Mouse (Mus musculus): ENCODE measurements around the gene Rspo1. TPM values are rescaled to one million over a fixed set of nuclear protein-coding genes. Genes with fewer than 3 reads are reported as not detected.

The Rspo1 gene
- polyA plus RNA-seq, 1 experiment from 2014 or later = 9.5 TPM

DNA sequence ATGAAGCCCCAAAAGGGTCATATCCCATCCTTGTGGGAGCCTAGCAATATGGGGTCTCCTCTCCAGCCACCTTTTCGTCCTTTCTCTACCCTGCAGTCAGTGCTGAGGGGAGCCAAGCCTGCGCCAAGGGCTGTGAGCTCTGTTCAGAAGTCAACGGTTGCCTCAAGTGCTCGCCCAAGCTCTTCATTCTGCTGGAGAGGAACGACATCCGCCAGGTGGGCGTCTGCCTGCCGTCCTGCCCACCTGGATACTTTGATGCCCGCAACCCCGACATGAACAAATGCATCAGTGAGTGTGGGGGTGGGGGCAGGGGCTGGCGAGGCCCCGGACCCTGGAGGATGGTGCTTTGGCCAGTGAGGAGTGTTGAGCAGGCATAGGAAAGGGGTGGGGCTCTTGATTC is 18.7 kb downstream of the Rspo1 start:
- no peak overlapping the region for H3K9ac ChIP-seq
- H3K27me3 ChIP-seq = peaks cover 11% of the 10 kb centered on the region; the same call in 1 of the 2 replicates
- no peak overlapping the region for H3K4me2 ChIP-seq
- H3K4me1 ChIP-seq = no peaks in the 10 kb centered on the region
- 39% methylated on average over 12 of the region's 12 CpGs for WGBS
- no peaks in the 10 kb centered on the region for H3K36me3 ChIP-seq
- H3K27ac ChIP-seq = no peak overlapping the region
- no peak overlapping the region for H3K4me3 ChIP-seq
- H3K9me3 ChIP-seq = no peaks in the 10 kb centered on the region
- ATAC-seq (ENCODE audit: borderline replicate concordance, extremely low read depth, low FRiP score, low TSS enrichment) = no peak

GRCm38 (mm10) chr4:125007460-125007859 is 21.2 kb downstream of the Rspo1 start:
- no peak for ATAC-seq (ENCODE audit: borderline replicate concordance, extremely low read depth, low FRiP score, low TSS enrichment)
- no peak overlapping the region for H3K4me3 ChIP-seq
- no peak overlapping the region for H3K4me2 ChIP-seq
- H3K4me1 ChIP-seq = no peaks in the 10 kb centered on the region
- H3K9ac ChIP-seq = no peak overlapping the region
- 61% methylated on average over 15 of the region's 15 CpGs for WGBS
- H3K9me3 ChIP-seq = no peaks in the 10 kb centered on the region
- H3K36me3 ChIP-seq = no peaks in the 10 kb centered on the region
- no peak overlapping the region for H3K27ac ChIP-seq
- peaks cover 11% of the 10 kb centered on the region; the same call in 1 of the 2 replicates for H3K27me3 ChIP-seq

DNA sequence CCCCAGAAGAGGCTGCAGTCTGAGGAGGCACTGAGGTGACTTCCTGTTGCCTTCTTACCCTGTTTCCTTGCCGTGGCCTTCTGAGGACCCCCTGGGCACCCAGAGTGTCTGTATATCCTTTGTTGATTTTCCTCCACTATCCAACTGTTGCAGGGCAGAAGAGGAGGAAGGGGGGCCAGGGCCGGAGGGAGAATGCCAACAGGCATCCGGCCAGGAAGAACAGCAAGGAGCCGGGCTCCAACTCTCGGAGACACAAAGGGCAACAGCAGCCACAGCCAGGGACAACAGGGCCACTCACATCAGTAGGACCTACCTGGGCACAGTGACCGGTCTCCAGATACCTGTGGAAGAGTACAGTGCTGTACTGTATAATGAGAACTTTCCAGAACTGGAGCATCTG is 22.0 kb downstream of the Rspo1 start:
- H3K4me2 ChIP-seq = no peak overlapping the region
- no peaks in the 10 kb centered on the region for H3K4me1 ChIP-seq
- peaks cover 11% of the 10 kb centered on the region; the same call in 1 of the 2 replicates for H3K27me3 ChIP-seq
- no peak overlapping the region for H3K27ac ChIP-seq
- no peak overlapping the region for H3K4me3 ChIP-seq
- no peaks in the 10 kb centered on the region for H3K9me3 ChIP-seq
- no peak for ATAC-seq (ENCODE audit: borderline replicate concordance, extremely low read depth, low FRiP score, low TSS enrichment)
- H3K36me3 ChIP-seq = no peaks in the 10 kb centered on the region
- 52% methylated on average over 6 of the region's 6 CpGs for WGBS
- H3K9ac ChIP-seq = no peak overlapping the region

- Histone ChIP-seq H3K27me3 (peaks cover 11% of the 10 kb centered on the region; the same call in 1 of the 2 replicates), H3K4me3 (no peak overlapping the region), H3K4me2 (no peak overlapping the region), H3K9ac (no peak overlapping the region), H3K9me3 (no peaks in the 10 kb centered on the region), H3K4me1 (no peaks in the 10 kb centered on the region), H3K27ac (no peak overlapping the region), H3K36me3 (no peaks in the 10 kb centered on the region)
- WGBS = 56% methylated on average over 8 of the region's 8 CpGs
- ATAC-seq (ENCODE audit: borderline replicate concordance, extremely low read depth, low FRiP score, low TSS enrichment) = no peak
Measured at GRCm38 (mm10) chr4:125008712-125009111, 22.5 kb downstream of the Rspo1 start.

DNA sequence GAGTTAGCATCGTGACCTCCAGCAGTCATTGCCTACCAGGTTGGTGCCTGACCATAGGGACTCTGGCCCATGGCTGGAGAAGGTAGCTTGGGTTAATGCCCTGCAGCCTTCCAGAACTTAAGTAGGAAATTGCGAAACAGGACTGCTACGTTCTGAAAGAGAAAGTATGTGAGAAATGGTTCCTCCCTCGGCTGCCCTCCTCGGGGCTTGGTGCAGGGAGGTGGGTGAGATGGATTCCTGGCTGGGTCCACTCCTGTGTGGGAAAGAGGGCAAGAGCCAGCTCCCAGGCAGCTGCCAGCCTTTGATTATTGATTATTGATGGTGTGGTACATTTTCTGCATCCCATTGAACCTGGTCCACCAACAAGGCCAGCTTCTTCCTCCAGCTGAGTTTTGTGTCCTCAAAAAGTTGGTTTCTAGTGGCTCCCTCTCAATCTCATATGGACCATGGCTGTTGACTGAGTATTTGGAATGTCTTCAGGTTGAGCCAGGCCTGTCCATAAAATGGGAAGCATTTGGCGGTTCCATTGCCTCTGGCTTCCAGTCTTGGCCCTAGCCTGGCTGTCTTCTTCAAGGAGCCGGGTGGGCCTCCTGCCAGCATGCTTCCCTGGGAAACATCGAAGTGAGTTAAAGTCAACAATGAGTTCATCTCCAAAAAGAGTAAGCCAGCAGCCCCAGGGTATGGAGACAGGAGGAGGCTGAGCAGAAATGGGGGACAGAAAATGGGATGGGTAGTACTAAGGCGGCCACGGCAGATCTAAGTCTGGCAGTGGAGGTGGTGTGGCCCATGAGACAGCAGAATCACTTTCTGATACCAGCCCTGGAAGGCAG is 29.8 kb downstream of the Rspo1 start, which contains the start of gene Gnl2:
Gene Gnl2, plus strand, starts transcription at position 780 of the 830 bp plus-strand sequence.
- Histone ChIP-seq H3K4me1 (no peaks in the 10 kb centered on the region), H3K27me3 (no peaks in the 10 kb centered on the region; the same call in 1 of the 2 replicates), H3K27ac (no peak within 1 kb of the TSS), H3K4me3 (no peak within 1 kb of the TSS), H3K9me3 (no peaks in the 10 kb centered on the region), H3K4me2 (no peak within 1 kb of the TSS), H3K36me3 (no peaks in the 10 kb centered on the region), H3K9ac (no peak within 1 kb of the TSS)
- WGBS = 60% methylated on average over 10 of the region's 10 CpGs
- ATAC-seq (ENCODE audit: borderline replicate concordance, extremely low read depth, low FRiP score, low TSS enrichment) = no peak

GRCm38 (mm10) chr4:125017431-125017830 is 31.2 kb downstream of the Rspo1 start:
- WGBS = 37% methylated on average over 11 of the region's 11 CpGs
- Histone ChIP-seq H3K4me2 (no peak overlapping the region), H3K27ac (no peak overlapping the region), H3K4me1 (no peaks in the 10 kb centered on the region), H3K4me3 (no peak overlapping the region), H3K9me3 (no peaks in the 10 kb centered on the region), H3K36me3 (no peaks in the 10 kb centered on the region), H3K27me3 (no peaks in the 10 kb centered on the region; the same call in 1 of the 2 replicates), H3K9ac (no peak overlapping the region)
- no peak for ATAC-seq (ENCODE audit: borderline replicate concordance, extremely low read depth, low FRiP score, low TSS enrichment)

DNA sequence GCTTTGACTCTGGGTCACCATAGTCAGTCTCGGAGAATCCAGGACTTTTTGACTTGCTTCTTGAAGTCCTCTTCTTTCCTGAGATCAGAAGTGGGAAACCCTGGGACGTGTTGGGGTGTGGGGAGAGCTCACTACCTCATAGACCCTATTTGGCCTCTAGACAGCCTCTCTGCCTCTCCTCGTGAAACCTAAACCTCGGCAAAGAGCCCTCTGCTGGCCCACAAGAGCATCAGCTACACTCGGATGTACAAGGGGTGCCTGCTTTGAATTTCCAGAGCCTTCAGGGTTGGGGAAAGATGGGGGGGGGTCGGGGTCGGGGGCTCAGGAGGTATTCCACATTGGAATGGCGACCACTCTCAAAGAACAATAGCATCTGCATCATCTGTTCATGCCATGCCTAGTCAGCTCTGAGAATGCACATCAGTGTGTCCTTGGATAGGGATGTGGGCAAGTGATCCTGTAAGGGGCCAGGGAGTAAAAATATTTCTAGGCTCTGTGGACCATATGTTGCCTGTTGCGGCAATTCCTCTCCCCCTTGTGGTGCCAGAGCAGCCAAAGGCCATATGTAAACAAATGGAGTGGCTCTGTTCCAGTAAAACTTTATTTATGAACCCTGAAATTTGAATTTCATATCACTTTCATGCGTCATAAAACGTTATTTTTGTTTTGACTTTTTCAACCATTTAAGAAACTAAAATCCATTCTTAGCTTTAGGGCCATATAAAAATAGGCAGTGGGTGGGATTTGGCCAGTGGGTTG is 34.7 kb downstream of the Rspo1 start:
- H3K9ac ChIP-seq = no peak overlapping the region
- no peak overlapping the region for H3K4me3 ChIP-seq
- H3K27me3 ChIP-seq = peaks cover 5% of the 10 kb centered on the region; the same call in 1 of the 2 replicates
- H3K9me3 ChIP-seq = no peaks in the 10 kb centered on the region
- no peak overlapping the region for H3K27ac ChIP-seq
- no peak overlapping the region for H3K4me2 ChIP-seq
- no peaks in the 10 kb centered on the region for H3K4me1 ChIP-seq
- no peaks in the 10 kb centered on the region for H3K36me3 ChIP-seq
- ATAC-seq (ENCODE audit: borderline replicate concordance, extremely low read depth, low FRiP score, low TSS enrichment) = no peak; the same call in 1 of the 2 replicates
- WGBS = 25% methylated on average over 11 of the region's 11 CpGs

DNA sequence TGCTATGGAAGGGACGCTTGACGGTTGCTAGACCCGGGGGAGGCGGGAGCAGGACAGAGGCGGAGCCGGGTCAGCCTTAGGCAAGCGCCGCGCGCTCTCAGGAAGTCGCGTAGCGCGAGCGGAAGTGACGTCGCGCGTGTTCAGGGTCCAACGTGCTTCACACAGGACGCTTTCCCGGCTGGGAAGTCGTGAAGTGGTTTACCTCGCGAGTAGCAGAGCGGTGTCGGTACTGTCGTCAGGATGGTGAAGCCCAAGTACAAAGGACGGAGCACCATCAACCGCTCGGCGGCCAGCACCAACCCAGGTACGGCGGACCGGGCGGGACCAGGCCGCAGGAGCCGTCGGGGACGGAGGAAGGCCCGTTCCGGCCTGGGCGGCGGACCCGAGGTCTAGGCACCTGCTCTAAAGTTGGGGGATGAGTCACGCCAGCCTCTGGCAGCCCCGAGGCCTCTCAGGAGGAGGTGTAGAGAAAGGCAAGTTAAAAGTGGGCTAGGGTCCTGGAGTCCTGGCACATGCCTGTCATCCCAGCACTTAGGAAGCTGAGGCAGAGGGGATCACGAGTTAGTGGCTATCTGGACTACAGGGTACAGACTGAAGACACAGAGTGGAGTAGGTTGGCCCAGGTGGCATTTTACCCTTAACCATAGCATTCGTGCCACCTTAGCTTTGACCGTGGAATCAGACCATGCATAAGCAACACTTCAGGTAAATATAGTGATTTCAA is 43.8 kb downstream of the Rspo1 start:
- Histone ChIP-seq H3K9me3 (no peaks in the 10 kb centered on the region), H3K36me3 (peaks cover 3% of the 10 kb centered on the region), H3K27me3 (0 out of 2 replicates have a peak, but pooled peaks cover 10% of the 10 kb centered on the region), H3K27ac (0 out of 2 replicates have a peak overlapping the region, but pooled peaks have one; percentile 34), H3K4me3 (peak overlapping the region; percentile 89), H3K4me1 (peaks cover 13% of the 10 kb centered on the region), H3K4me2 (peak overlapping the region; percentile 85), H3K9ac (peak overlapping the region; percentile 95)
- WGBS = under 1% methylated on average over 50 of the region's 50 CpGs
- peak; percentile 98 for ATAC-seq (ENCODE audit: borderline replicate concordance, extremely low read depth, low FRiP score, low TSS enrichment)

- ATAC-seq (ENCODE audit: borderline replicate concordance, extremely low read depth, low FRiP score, low TSS enrichment) = no peak
- Histone ChIP-seq H3K4me1 (peaks cover 13% of the 10 kb centered on the region), H3K9ac (no peak overlapping the region), H3K9me3 (no peaks in the 10 kb centered on the region), H3K27ac (no peak overlapping the region), H3K4me2 (no peak overlapping the region), H3K27me3 (no peaks in the 10 kb centered on the region), H3K36me3 (peaks cover 29% of the 10 kb centered on the region), H3K4me3 (no peak overlapping the region)
- WGBS = 73% methylated on average over 4 of the region's 4 CpGs
Measured at GRCm38 (mm10) chr4:125034341-125034740, 48.1 kb downstream of the Rspo1 start.

DNA sequence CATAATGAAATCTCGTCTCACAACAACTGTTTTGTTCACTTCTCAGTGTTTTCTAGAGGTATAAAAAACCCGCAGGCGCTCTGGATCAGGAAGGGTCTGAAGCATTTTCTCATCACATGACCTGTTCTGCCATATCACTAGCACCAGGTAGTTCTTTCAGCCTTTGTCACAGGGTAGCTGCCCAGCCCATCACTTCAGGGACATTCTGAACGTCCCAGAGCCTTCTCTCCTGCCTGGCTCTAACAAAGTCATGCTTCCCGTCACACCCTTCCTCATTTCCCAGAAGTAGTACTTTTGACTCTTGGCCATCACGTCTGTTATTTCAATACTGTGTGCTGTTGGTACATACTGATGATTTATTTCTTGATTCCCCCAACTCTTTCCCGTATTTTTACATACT is 58.2 kb downstream of the Rspo1 start:
- Histone ChIP-seq H3K4me3 (no peak overlapping the region), H3K9me3 (no peaks in the 10 kb centered on the region), H3K4me2 (no peak overlapping the region), H3K36me3 (peaks cover 91% of the 10 kb centered on the region), H3K4me1 (no peaks in the 10 kb centered on the region), H3K27me3 (no peaks in the 10 kb centered on the region), H3K9ac (no peak overlapping the region), H3K27ac (no peak overlapping the region)
- 81% methylated on average over 7 of the region's 7 CpGs for WGBS
- ATAC-seq (ENCODE audit: borderline replicate concordance, extremely low read depth, low FRiP score, low TSS enrichment) = no peak

- Histone ChIP-seq H3K27me3 (no peaks in the 10 kb centered on the region), H3K9ac (no peak overlapping the region), H3K27ac (no peak overlapping the region), H3K4me2 (no peak overlapping the region), H3K4me3 (no peak overlapping the region), H3K4me1 (peaks cover 5% of the 10 kb centered on the region; the same call in 1 of the 2 replicates), H3K36me3 (peaks cover 52% of the 10 kb centered on the region), H3K9me3 (no peaks in the 10 kb centered on the region)
- no peak for ATAC-seq (ENCODE audit: borderline replicate concordance, extremely low read depth, low FRiP score, low TSS enrichment)
- 83% methylated on average over 9 of the region's 9 CpGs for WGBS
Measured at GRCm38 (mm10) chr4:125055385-125055784, 69.2 kb downstream of the Rspo1 start.

All from lung, embryonic 15.5 days (tissue).